Mouse (Mus musculus): ENCODE measurements at regions not wholly inside any gene's neighbourhood (a gene's known extent, or its start where the extent isn't known, plus 50 kb on each side); places are given as distances from the start of the nearest gene placed in this dataset.

GRCm38 (mm10) chr3:143614895-143615294 lies 590.1 kb downstream of the Lmo4 start:
- TF ChIP-seq CTCF (IDR thresholded peaks at IDR 0.05; ENCODE audit: low read depth) (no peak), EP300 (IDR thresholded peaks at IDR 0.05; ENCODE audit: low read depth) (no peak)
